Mouse (Mus musculus) CH12F3 (cell line): ENCODE measurements around the gene Tipin.
"Not testable (repeated sequence)": the region's sequence is repeated elsewhere in the genome, so short reads cannot be mapped to it uniquely, and the experiment has no call there.

Experiments
- in situ Hi-C: fragments of 300-500 bp; cut with MboI; formaldehyde crosslinking; loops from 2 replicates; pipeline ENCODE4 v1.14.3; 2020; ENCODE audit warnings: low sequenced_read_pairs

Tipin gene

GRCm38 (mm10) chr9:64268836-64269235, 12.5 kb upstream of the Tipin start:
- in situ Hi-C loops: not testable (repeated sequence)

GRCm38 (mm10) chr9:64271249-64271648, 10.1 kb upstream of the Tipin start:
- in situ Hi-C loops: no loop called here

GRCm38 (mm10) chr9:64272611-64273010, 8.8 kb upstream of the Tipin start:
- in situ Hi-C loops: no loop called here

- in situ Hi-C loops: no loop called here
Observed at GRCm38 (mm10) chr9:64273757-64274156, 7.6 kb upstream of the Tipin start.

- in situ Hi-C loops: no loop called here
Observed at GRCm38 (mm10) chr9:64274291-64274690, 7.1 kb upstream of the Tipin start.

- in situ Hi-C loops: no loop called here
Observed at GRCm38 (mm10) chr9:64274919-64275318, 6.5 kb upstream of the Tipin start.

GRCm38 (mm10) chr9:64277706-64278105, 3.7 kb upstream of the Tipin start:
- in situ Hi-C loops: no loop called here

- in situ Hi-C loops: no loop called here
Observed at GRCm38 (mm10) chr9:64278665-64279310, 2.6 kb upstream of the Tipin start.

GRCm38 (mm10) chr9:64281781-64282178, 399 bp downstream of the Tipin start:
- in situ Hi-C loops: no loop called here

GRCm38 (mm10) chr9:64282404-64282987, 1.1 kb downstream of the Tipin start:
- in situ Hi-C loops: no loop called here

- in situ Hi-C loops: not testable (repeated sequence)
Observed at GRCm38 (mm10) chr9:64303086-64303485, 21.7 kb downstream of the Tipin start.

GRCm38 (mm10) chr9:64306476-64307312, 25.3 kb downstream of the Tipin start:
- in situ Hi-C loops: no loop called here

- in situ Hi-C loops: no loop called here
Observed at GRCm38 (mm10) chr9:64310996-64311785, 29.8 kb downstream of the Tipin start.

GRCm38 (mm10) chr9:64312128-64312527, 30.7 kb downstream of the Tipin start:
- in situ Hi-C loops: no loop called here

- in situ Hi-C loops: no loop called here
Observed at GRCm38 (mm10) chr9:64314696-64315095, 33.3 kb downstream of the Tipin start.

GRCm38 (mm10) chr9:64316986-64317385, 35.6 kb downstream of the Tipin start:
- in situ Hi-C loops: no loop called here

GRCm38 (mm10) chr9:64323976-64324375, 42.6 kb downstream of the Tipin start:
- in situ Hi-C loops: no loop called here

- in situ Hi-C loops: no loop called here
Observed at GRCm38 (mm10) chr9:64335825-64336224, 54.4 kb downstream of the Tipin start.

- in situ Hi-C loops: no loop called here
Observed at GRCm38 (mm10) chr9:64339361-64339760, 58.0 kb downstream of the Tipin start.

GRCm38 (mm10) chr9:64340351-64341253, 59.2 kb downstream of the Tipin start:
- in situ Hi-C loops: no loop called here
